Mouse (Mus musculus) common myeloid progenitor, adult 5-6 weeks (primary cell): ENCODE results near the gene Dpm1. TPM values are rescaled to one million over a fixed set of nuclear protein-coding genes. Genes with fewer than 3 reads are reported as not detected.

Experiments used
- ATAC-seq: replicated peaks from 2 replicates; pipeline ENCODE4 v1.8.0; 2016; ENCODE audit warnings: low read depth, mild to moderate bottlenecking, moderate TSS enrichment, inconsistent platforms; ENCODE audit not compliant: poor library complexity, severe bottlenecking
- total RNA-seq: library from RNA; stranded (forward); fragments of 200-1000, 187-1606 nt; gene quantifications from 2 replicates; pipeline ENCODE4 v1.2.3, GENCODE M21; 2017

Gene Dpm1
- total RNA-seq: 38.1 and 38.8 TPM in 2 replicates

DNA sequence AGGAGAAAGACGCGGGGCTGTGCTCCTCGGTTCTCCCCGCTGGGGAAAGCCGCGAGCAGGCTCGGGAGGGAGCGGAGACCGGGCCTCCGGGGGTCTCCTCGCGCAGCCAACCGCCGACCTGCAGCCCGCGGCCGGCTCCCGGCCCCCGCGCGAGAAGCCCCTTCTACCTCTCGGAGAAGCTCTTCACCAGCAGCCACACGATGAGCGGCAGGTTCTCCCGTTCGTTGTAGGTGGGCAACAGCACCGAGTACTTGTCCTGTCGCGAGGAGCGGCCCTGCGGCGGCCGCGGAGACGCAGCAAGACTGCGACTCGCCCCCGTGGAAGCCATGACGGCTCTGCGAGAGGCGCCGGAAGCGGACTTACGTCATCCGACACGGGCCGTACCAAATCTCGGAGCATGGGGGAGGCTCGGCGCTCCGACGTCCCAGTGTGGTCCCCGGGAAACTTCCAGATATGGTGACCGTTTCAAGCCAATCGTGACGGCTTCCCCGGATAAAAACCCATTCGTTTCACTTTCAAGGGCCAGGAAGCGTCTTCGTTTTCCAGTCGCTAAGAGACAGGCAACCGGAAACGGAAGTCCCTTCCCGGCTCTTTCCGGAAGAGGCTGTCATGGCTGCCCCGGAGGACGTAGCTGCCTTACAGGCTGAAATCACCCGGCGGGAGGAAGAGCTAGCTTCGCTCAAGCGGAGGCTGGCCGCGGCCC lies at the start of gene Dpm1, which contains the start of the genes Gm20716 and Mocs3:
TSS of gene Dpm1 (minus strand) at position 566 of the 703 bp plus-strand sequence.
TSS of gene Gm20716 (minus strand) at position 339 of the 703 bp plus-strand sequence.
TSS of gene Mocs3 (plus strand) at position 597 of the 703 bp plus-strand sequence.
- peak; percentile 82 for ATAC-seq

DNA sequence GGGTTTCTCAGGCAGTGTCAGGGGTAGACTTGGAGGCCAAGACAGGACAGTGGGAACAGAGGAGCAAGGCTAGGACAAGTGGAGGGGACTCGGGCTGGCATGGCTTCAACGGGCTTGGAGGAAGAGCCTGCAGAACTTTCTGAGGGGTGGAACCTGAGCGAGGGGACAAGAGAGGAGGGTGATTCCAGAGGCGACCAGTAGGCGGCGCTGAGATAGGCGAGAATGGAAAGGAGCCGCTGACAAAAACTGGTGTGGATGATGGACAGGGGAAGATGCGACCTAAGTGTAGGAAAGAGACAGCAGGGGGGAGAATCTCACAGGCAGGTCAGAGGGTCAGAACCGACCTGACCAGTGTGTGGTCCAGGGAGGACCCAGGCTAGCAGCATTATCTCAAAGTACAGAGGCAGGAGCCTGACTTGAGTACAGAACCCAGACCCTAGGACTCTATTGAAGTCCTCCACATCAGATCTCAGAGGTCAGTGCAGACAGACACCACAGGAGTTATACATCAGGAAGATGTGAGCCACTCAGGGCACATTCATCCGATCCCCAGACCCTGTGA lies 44.1 kb upstream of the Dpm1 start:
- ATAC-seq: peak; percentile 59

DNA sequence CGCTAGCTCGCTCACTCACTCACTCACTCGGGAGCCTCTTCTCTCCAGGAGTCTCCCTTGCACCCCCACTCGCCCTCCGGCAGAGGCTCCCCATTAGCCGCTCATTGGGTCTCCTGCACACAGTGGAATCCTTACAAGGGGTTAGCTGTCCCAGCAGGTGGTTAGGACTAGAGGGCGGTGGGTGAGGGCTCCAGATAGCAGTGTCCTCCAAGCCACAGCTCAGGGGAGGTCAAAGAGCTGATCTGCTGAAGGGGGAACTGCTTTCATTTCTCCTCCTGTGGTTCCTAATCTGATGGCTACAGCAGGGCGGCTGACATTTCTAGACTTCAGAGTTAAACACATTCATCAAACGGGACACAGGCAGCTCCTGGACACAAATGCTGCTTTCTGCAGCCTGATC lies 43.0 kb upstream of the Dpm1 start:
- ATAC-seq: peak; percentile 86

DNA sequence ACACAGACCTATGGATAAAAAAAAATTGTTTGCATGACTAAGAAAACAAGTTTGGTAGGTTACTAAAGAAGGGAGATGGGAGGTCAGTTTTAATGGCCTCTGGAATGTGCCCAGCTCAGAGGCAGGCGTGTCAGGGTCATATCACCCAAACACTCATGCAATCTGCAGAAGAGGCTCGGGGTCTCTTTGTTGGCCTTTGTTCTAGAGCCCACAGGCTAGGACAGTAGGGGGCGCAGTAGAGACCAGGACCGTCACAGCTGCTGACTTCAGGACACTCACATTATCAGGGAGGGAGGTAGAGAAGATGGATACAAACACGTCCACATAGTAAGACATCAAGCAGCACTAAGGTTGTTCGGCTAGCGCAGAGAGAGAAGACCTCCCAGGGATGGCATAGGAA lies 37.6 kb upstream of the Dpm1 start:
- 0 out of 2 replicates have a peak, but pooled peaks have one; percentile 19 for ATAC-seq

DNA sequence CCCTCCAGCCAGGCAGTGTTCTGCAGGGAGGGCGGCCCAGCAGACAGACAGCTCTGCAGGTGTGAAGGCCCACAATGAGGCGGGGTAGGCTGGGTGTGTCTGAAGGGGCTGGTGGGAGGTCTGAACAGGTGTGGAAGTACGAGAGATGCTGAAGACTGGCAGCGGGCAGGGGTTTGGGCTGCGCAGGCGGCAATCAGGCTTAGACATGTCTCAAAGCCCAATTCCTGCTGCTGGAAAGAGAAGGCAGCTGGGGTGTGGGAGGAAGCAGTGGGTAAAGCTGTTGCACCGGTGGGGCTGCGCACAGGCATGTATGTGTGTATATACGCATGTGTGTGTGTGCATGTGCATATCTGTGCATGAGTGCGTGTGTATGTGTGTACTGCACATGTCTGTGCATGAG lies 30.5 kb upstream of the Dpm1 start:
- no peak for ATAC-seq

DNA sequence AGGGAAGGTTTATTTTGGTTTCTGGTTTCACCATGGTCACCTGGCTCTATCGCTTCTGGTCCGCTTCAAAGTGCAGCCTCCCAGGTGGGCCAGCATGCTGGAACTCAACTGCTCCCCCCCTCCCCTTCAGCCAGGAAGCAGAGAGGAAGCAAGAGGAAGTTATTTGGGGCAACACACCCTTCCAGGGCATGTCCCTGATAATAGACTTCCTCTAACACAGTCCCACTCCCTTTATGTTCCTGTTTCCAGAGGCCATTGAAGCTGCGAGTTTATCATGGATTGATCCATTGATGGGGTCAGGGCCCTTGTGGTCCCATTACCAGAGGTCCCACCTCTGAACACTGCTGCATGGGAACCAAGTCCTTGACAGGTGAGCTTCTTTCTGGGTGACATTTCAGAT lies 29.7 kb upstream of the Dpm1 start:
- ATAC-seq: peak; percentile 30; the same call in 1 of the 2 replicates

DNA sequence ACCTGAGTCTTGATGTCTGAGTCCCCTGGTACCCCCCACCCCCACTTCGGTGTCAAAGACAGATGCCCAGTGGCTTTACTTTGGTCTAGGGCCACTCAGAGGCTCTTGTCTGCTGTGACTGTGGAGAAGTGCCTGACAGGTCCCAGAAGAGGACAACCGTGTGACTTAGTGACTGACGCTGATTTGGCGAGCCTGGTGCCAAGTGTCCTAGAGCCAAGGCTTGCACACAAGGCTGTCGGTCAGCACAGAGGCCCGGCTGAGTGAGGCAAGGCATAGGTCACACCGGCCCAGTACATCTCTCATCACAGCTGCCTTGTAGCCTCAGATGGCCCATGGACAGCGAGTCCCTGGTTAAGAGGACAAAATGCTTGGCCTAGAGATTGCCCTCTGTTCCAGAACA lies 28.7 kb upstream of the Dpm1 start:
- no peak for ATAC-seq

DNA sequence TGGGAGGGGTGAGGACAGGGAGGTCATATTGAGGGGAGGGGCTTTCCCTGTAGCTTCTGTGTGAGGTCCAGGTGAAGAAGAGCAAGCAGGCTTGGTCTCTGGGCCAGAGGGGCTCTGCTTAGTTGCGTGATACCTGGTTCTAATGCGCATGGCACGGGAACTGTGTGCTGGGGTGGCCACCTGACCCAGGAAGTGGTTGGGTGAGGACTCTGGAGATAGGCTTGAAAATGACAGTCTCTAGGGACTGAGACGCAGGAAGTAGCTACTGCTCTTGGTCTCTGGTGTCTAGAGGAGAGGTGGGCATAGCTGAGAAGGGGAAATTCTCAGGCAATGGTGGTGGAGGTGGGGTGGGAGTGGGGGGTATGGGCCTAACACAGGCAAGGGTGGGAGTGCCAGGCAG lies 26.8 kb upstream of the Dpm1 start:
- ATAC-seq: 0 out of 2 replicates have a peak, but pooled peaks have one; percentile 17

DNA sequence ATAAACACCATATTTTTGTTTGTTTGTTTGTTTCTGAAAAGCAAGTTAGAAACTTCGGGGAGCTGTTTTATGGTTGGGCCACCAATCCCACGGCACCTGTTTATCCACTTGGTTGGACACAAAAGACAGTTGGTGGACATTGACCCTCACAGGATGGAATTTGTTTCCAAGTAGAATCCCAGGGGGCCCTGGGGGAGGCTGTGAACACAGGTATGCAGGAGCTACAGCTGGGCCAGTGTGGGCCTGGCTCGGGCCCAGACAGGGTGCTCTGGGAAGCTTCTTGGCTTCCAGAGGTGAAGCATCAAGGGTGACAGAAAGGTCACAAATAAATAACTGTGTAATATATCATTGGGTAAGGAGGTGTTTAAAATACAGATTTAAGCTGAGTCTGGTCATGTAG lies 26.1 kb upstream of the Dpm1 start:
- ATAC-seq: no peak

DNA sequence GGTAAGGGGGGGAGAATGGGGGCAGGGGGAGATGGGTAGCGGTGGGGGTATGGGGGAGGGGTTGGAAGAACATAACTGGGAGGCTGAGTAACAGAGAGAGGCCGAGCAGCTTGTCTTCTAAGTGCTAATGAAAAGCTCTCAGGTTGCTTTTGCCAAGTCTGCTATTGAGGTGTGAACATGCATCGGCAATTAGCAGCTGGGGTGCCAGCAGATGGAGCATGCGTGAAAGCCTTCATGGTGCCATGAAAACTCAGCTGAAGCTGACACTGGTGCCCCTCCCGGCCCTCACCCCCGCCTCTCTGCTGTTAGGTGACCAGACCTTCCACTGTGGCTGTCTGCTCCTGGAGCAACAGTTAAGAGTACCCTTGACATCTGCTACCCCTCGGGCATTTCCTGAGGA lies 23.4 kb upstream of the Dpm1 start:
- no peak for ATAC-seq

DNA sequence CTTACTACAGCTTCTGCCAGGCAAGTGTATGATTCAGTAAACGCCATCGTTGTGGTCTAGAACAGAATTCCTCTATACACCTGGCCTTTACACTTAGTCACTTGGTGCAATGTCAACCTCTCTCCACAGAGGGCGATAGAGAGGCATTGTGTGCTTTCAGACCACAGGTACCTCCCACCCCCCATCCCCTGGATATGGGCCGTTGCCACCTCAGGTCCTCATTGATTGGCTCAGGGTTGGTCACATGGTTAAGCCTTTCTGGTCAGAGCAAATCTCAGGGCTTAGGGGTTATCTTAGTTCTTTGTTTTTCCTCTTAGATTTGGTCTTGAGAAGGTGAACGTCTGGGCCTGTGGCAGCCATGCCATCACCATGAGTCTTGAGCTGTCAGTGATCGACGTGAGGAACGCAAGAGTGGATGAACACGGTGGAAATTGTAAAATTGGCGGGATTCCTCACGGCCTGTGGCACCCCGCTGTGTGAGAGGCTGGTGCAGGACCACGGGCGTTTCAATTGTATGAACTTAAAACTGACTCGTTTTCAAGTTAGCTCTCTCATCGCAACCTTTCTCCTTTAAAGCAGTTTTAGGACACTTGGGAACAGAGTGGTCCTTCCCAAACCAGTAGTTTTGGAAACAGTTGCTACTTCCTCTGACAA lies 22.4 kb upstream of the Dpm1 start:
- 0 out of 2 replicates have a peak, but pooled peaks have one; percentile 8 for ATAC-seq

DNA sequence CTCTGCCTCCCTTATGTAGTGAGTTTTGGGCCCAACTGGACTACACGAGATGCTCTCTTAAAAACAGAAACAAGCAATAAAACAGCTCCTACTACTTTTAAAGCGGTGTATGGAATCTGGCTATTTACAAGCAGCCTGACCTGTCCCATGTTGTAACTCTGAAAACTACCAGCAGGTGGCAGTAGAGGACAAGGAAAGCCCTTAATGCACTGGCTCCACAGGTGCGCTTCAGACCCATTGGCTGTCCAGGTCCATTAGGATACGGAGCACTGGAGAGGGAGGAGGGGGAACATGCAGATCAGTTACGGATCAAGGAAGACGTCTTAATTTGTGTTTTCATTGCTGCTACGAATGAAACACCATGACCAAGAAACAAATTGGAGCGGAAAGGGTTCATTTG lies 19.9 kb upstream of the Dpm1 start:
- peak; percentile 57 for ATAC-seq

DNA sequence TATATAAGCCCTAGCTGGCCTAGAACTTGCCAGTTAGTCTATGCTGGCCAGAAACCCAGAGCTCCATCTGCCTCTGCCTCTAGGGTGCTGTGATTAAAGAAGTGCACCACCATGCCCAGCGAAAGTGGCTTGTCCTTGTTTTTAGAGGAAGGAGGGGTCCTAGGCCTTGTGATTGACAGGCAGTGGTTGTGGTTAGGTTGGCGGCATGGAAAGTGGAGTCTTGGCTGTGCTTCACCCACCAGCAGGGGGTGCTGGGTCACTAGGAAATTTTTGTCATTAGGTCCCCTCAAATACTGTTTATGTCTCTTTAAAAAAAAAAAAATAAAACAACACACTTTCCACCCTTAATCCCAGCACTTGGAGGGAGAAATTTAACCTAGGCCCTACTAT lies 18.5 kb upstream of the Dpm1 start:
- ATAC-seq: peak; percentile 90

DNA sequence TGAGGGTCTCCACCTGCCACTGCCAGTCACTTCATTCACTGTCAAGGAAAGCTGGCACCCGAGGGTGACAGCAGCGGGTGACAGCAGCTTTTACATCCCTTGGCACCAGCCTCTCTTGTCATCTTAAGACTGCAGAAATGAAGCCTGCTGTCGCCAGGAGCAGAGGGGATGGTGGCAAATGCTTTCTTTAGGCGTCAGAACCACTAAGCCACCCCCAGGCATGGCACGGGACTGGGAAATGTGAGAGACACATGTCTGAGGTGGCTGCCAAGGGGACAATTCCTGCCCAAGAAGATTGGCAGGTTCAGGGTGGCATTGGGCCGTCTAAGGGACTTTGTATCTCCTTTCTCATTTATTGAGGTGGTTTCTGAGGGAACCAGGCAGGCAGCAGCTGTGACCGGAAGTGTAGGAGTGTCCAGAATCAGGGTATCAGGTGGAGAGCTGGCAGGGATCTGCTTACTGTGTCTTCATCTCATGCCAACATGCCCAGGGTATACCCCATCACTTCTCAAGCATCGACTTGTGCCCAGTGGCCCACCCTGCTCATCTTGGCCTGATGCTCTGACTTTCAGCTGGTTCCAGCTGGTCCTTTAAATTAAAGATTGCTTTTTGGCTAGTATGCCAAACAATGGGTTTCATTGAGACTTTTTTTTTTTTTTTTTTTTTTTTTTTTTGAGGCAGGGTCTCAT lies 17.9 kb upstream of the Dpm1 start:
- no peak for ATAC-seq

DNA sequence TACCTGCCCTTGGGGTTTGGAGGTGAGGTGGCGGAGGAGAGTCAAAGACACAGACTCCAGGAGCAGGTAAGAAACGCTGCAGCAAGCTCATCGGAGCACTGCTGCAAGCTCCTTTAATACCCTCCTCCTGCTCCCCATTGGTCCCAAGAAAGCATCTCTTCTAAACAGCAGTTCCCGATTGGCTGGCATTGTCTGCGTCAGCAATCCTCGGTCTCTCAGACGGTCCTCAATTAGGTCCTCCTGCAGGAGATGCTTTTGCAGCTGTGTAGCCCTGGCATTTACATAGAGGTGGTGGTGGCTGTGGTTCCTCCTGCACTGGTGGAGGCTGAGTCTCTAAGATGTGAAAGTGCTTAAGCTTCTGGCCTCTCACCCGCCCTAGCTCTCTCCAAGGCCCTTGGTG lies 15.2 kb upstream of the Dpm1 start:
- ATAC-seq: no peak

DNA sequence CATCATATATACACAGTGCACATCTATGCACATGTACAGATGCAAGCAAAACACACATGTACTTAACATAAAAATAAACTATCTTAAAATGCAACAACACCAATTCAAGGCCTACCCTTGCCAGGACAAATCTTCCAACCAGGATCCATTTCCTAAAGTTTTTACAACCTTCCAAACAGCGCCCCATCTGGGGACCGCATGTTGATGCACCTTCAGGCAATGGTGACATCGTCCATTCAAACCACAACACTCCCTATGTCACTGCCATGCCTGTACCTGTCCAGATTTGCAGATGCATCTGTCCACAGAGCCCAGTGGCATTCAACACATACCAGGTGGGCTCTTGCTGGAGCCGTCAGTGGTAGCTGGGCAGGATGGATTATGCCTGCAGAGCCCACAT lies 12.9 kb upstream of the Dpm1 start:
- ATAC-seq: no peak

DNA sequence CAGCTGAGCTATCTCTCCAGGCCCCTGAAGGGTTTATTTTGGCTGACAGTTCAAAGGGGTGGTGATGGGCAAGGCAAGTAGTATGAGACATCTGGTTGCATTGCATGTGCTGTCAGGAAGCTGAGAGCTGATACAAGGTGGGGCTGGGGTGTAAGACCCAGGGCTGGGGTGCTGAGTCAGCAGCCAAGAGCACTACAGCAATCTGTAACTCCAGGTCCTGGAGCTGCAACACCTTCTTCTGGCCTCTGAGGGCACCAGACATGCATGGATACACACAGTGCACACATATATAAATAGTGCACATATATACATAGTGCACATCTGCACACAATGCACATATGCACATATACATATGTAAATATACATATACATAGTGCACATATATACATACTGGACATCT lies 12.4 kb upstream of the Dpm1 start:
- no peak for ATAC-seq

DNA sequence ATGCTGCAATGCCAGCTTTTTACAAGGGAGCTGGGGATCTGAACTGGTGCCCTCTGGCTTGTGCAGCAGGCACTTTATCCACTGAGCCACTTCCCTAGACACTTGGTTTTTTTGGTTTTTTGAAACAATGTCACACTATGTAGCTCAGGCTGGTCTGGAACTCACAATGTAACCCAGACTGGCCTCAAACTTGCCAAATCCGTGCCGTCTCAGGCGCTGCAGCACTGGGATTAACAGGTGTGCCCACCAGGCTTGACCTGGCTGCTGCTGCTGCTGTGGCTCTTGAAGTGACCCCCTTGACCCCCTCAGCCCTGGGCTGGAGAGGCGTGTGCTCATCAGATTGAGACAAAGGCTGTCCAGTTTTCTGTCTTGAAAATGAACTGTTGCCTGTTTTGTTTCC lies 7.9 kb upstream of the Dpm1 start:
- no peak for ATAC-seq

DNA sequence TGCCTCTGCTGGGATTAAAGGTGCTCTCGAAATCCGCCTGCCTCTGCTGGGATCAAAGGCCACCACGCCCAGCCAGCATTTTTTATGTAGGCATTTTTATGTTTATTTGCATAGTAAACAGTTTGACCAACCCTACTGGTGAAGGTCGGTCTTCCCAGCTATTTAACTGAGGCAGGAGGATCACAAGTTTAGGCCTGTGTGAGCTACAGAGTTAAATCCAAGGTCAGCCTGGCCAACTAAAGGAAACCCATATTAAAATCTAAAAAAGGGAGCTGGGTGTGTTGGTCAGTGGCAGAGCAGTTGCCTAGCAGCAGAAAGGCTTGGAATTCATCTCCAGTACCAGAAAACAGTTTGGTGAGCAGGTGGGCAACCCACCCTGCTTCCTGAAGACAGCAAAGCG lies 2.9 kb upstream of the Dpm1 start:
- ATAC-seq: no peak

DNA sequence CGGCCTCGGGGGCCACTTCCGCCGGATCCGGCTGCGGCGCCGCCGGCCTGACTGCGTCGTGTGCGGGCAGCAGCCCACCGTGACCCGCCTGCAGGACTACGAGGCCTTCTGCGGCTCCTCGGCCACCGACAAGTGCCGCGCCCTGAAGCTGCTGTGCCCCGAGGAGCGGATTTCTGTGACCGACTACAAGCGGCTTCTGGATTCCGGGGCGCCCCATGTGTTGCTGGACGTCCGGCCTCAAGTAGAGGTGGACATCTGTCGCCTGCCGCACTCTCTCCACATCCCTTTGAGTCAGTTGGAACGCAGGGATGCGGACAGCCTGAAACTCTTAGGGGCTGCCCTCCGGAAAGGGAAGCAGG lies 1.1 kb upstream of the Dpm1 start:
- ATAC-seq: no peak
